Mouse (Mus musculus): ENCODE results near the gene Pla2g4d.

Pla2g4d gene

GRCm38 (mm10) chr2:120288995-120289394 is at the start of gene Pla2g4d:
Pla2g4d (minus strand) TSS chr2:120289197.
- DNase-seq: no peak

- no peak for DNase-seq
Measured at GRCm38 (mm10) chr2:120337886-120338285, 48.9 kb upstream of the Pla2g4d start.

- DNase-seq: no peak
Measured at GRCm38 (mm10) chr2:120331575-120331974, 42.6 kb upstream of the Pla2g4d start.

- no peak for DNase-seq
Measured at GRCm38 (mm10) chr2:120315077-120315476, 26.1 kb upstream of the Pla2g4d start.

GRCm38 (mm10) chr2:120314487-120314886 is 25.5 kb upstream of the Pla2g4d start:
- DNase-seq: no peak

GRCm38 (mm10) chr2:120313976-120314375 is 25.0 kb upstream of the Pla2g4d start, which contains the start of gene Pla2g4f:
Pla2g4f (minus strand) TSS chr2:120314165.
- DNase-seq: peak; percentile 12

GRCm38 (mm10) chr2:120312276-120312825 is 23.4 kb upstream of the Pla2g4d start:
- no peak for DNase-seq

- no peak for DNase-seq
Measured at GRCm38 (mm10) chr2:120304113-120304512, 15.1 kb upstream of the Pla2g4d start.

GRCm38 (mm10) chr2:120301076-120301475 is 12.1 kb upstream of the Pla2g4d start:
- no peak for DNase-seq

- DNase-seq: no peak
Measured at GRCm38 (mm10) chr2:120299866-120300265, 10.9 kb upstream of the Pla2g4d start.

- DNase-seq: no peak
Measured at GRCm38 (mm10) chr2:120296160-120296559, 7.2 kb upstream of the Pla2g4d start.

GRCm38 (mm10) chr2:120291471-120292078 is 2.6 kb upstream of the Pla2g4d start:
- DNase-seq: no peak

GRCm38 (mm10) chr2:120288401-120288800 is 596 bp downstream of the Pla2g4d start:
- DNase-seq: no peak

- peak; percentile 60 for DNase-seq
Measured at GRCm38 (mm10) chr2:120285639-120286038, 3.4 kb downstream of the Pla2g4d start.

GRCm38 (mm10) chr2:120284705-120285104 is 4.3 kb downstream of the Pla2g4d start:
- DNase-seq: no peak

- no peak for DNase-seq
Measured at GRCm38 (mm10) chr2:120284094-120284493, 4.9 kb downstream of the Pla2g4d start.

GRCm38 (mm10) chr2:120283550-120283949 is 5.4 kb downstream of the Pla2g4d start:
- DNase-seq: no peak

GRCm38 (mm10) chr2:120281221-120281620 is 7.8 kb downstream of the Pla2g4d start:
- no peak for DNase-seq

- DNase-seq: peak; percentile 66
Measured at GRCm38 (mm10) chr2:120279961-120280360, 9.0 kb downstream of the Pla2g4d start.

- DNase-seq: no peak
Measured at GRCm38 (mm10) chr2:120276951-120277350, 12.0 kb downstream of the Pla2g4d start.

- DNase-seq: no peak
Measured at GRCm38 (mm10) chr2:120268635-120269034, 20.4 kb downstream of the Pla2g4d start.

GRCm38 (mm10) chr2:120265523-120265922 is 23.5 kb downstream of the Pla2g4d start:
- no peak for DNase-seq

GRCm38 (mm10) chr2:120264858-120265257 is 24.1 kb downstream of the Pla2g4d start:
- DNase-seq: no peak

GRCm38 (mm10) chr2:120262876-120263275 is 26.1 kb downstream of the Pla2g4d start:
- peak; percentile 58 for DNase-seq

- DNase-seq: no peak
Measured at GRCm38 (mm10) chr2:120261346-120261745, 27.7 kb downstream of the Pla2g4d start.

All from cerebellum, adult 11-12 months (tissue).